ENCODE assay signal across 18 mouse cellular contexts in genomic region chr5:41830100-41830499, GRCm38 (mm10).
"Had no signal": no experiment of that assay in that cellular context is flagged by ENCODE, and none has a peak within 500 bp of the region (broad histone marks: within the 10 kb centered on the region; RNA-seq: fewer than 3 reads in every experiment).

No protein-coding gene starts in this region.

- H3K4me2 ChIP-seq: lung, embryonic 14.5 days; midbrain, embryonic 12.5 days; neural tube, embryonic 13.5 days; neural tube, embryonic 15.5 days had no signal

- H3K27me3 ChIP-seq: midbrain, embryonic 12.5 days; neural tube, embryonic 13.5 days; neural tube, embryonic 15.5 days had no signal

- H3K4me1 ChIP-seq: midbrain, embryonic 10.5 days; midbrain, embryonic 12.5 days; neural tube, embryonic 13.5 days; neural tube, embryonic 15.5 days had no signal

- H3K9ac ChIP-seq: lung, embryonic 14.5 days; midbrain, embryonic 12.5 days; neural tube, embryonic 13.5 days; neural tube, embryonic 15.5 days had no signal

- ATAC-seq: midbrain, embryonic 16.5 days had no signal

- H3K9me3 ChIP-seq: midbrain, embryonic 10.5 days; midbrain, embryonic 12.5 days; neural tube, embryonic 13.5 days; neural tube, embryonic 15.5 days had no signal

- H3K4me3 ChIP-seq: midbrain, embryonic 10.5 days; midbrain, embryonic 12.5 days; myocyte; neural tube, embryonic 13.5 days; neural tube, embryonic 15.5 days had no signal

- DNase-seq: lung, embryonic 14.5 days; lung, postnatal 10 days; lung, postnatal 4 days; midbrain, embryonic 14.5 days; retina, postnatal 1 day; right cerebral cortex, adult 18-20 months; right cerebral cortex, postnatal 25 days; right cerebral cortex, postnatal 4 days; spleen, adult 18-20 months; thymus, adult 18-20 months; thymus, postnatal 14 days; thymus, postnatal 36 days had no signal

- H3K27ac ChIP-seq: midbrain, embryonic 10.5 days; midbrain, embryonic 12.5 days; neural tube, embryonic 13.5 days; neural tube, embryonic 15.5 days had no signal
